Mouse (Mus musculus): ENCODE measurements around the gene Ywhag. TPM values are rescaled to one million over a fixed set of nuclear protein-coding genes. Genes with fewer than 3 reads are reported as not detected.

Gene Ywhag
- polyA plus RNA-seq, 1 experiment from 2014 or later, result 197 TPM

- Histone ChIP-seq H3K4me1 (peaks cover 31% of the 10 kb centered on the region), H3K27ac (peak overlapping the region; percentile 98), H3K27me3 (ENCODE audit: low read depth, poor library complexity, severe bottlenecking) (peaks cover 20% of the 10 kb centered on the region), H3K36me3 (no peaks in the 10 kb centered on the region), H3K9me3 (replicated peaks) (no peaks in the 10 kb centered on the region), H3K4me3 (peak overlapping the region; percentile 78)
- WGBS, result under 1% methylated on average over 63 of the region's 64 CpGs
- DNase-seq (ENCODE audit: low spot score), result peak; percentile 96
Measured at GRCm38 (mm10) chr5:135962492-135963279, 28.3 kb upstream of the Ywhag start.

GRCm38 (mm10) chr5:135962125-135962491 lies 27.7 kb upstream of the Ywhag start:
- WGBS, result 0% methylated on average over 11 of the region's 11 CpGs
- peak overlapping the region; percentile 98 for H3K27ac ChIP-seq
- DNase-seq (ENCODE audit: low spot score), result no peak

GRCm38 (mm10) chr5:135960909-135961635 lies 26.7 kb upstream of the Ywhag start:
- 95% methylated on average over 15 of the region's 15 CpGs for WGBS
- no peaks in the 10 kb centered on the region for H3K9me3 ChIP-seq (replicated peaks)
- H3K4me1 ChIP-seq, result peaks cover 38% of the 10 kb centered on the region
- 0 out of 2 replicates have a peak overlapping the region, but pooled peaks have one; percentile 78 for H3K4me3 ChIP-seq
- no peak for DNase-seq (ENCODE audit: low spot score)
- no peaks in the 10 kb centered on the region for H3K36me3 ChIP-seq
- H3K27ac ChIP-seq, result peak overlapping the region; percentile 98
- H3K27me3 ChIP-seq (ENCODE audit: low read depth, poor library complexity, severe bottlenecking), result peaks cover 20% of the 10 kb centered on the region

More at GRCm38 (mm10) chr5:135962125-135962491, 27.7 kb upstream of the Ywhag start:
- Histone ChIP-seq H3K9me3 (replicated peaks) (no peaks in the 10 kb centered on the region), H3K4me3 (peak overlapping the region; percentile 78), H3K4me1 (peaks cover 33% of the 10 kb centered on the region), H3K27me3 (ENCODE audit: low read depth, poor library complexity, severe bottlenecking) (peaks cover 20% of the 10 kb centered on the region), H3K36me3 (no peaks in the 10 kb centered on the region)

GRCm38 (mm10) chr5:135959911-135960310 lies 25.5 kb upstream of the Ywhag start:
- Histone ChIP-seq H3K9me3 (replicated peaks) (no peaks in the 10 kb centered on the region), H3K4me1 (peaks cover 31% of the 10 kb centered on the region), H3K27me3 (ENCODE audit: low read depth, poor library complexity, severe bottlenecking) (peaks cover 8% of the 10 kb centered on the region), H3K4me3 (no peak overlapping the region), H3K27ac (peak overlapping the region; percentile 98; the same call in 1 of the 2 replicates), H3K36me3 (no peaks in the 10 kb centered on the region)
- DNase-seq (ENCODE audit: low spot score), result no peak
- WGBS, result 93% methylated on average over 7 of the region's 7 CpGs

- DNase-seq (ENCODE audit: low spot score), result no peak
- H3K27ac ChIP-seq, result peak overlapping the region; percentile 94
- H3K36me3 ChIP-seq, result no peaks in the 10 kb centered on the region
- H3K9me3 ChIP-seq (replicated peaks), result no peaks in the 10 kb centered on the region
- no peaks in the 10 kb centered on the region for H3K27me3 ChIP-seq (ENCODE audit: low read depth, poor library complexity, severe bottlenecking)
- WGBS, result 90% methylated on average over 4 of the region's 4 CpGs
- H3K4me3 ChIP-seq, result peak overlapping the region; percentile 47; the same call in 1 of the 2 replicates
- peaks cover 31% of the 10 kb centered on the region for H3K4me1 ChIP-seq
Measured at GRCm38 (mm10) chr5:135958367-135958766, 24.0 kb upstream of the Ywhag start.

GRCm38 (mm10) chr5:135957207-135957974 lies 23.0 kb upstream of the Ywhag start:
- Histone ChIP-seq H3K27me3 (ENCODE audit: low read depth, poor library complexity, severe bottlenecking) (no peaks in the 10 kb centered on the region), H3K4me1 (peaks cover 22% of the 10 kb centered on the region), H3K9me3 (replicated peaks) (no peaks in the 10 kb centered on the region), H3K4me3 (peak overlapping the region; percentile 47), H3K36me3 (no peaks in the 10 kb centered on the region), H3K27ac (peak overlapping the region; percentile 94)
- WGBS, result 8% methylated on average over 28 of the region's 28 CpGs
- peak; percentile 94 for DNase-seq (ENCODE audit: low spot score)

GRCm38 (mm10) chr5:135956300-135957206 lies 22.1 kb upstream of the Ywhag start:
- Histone ChIP-seq H3K9me3 (replicated peaks) (no peaks in the 10 kb centered on the region), H3K36me3 (no peaks in the 10 kb centered on the region), H3K27me3 (ENCODE audit: low read depth, poor library complexity, severe bottlenecking) (no peaks in the 10 kb centered on the region), H3K27ac (peak overlapping the region; percentile 94), H3K4me3 (peak overlapping the region; percentile 47), H3K4me1 (peaks cover 14% of the 10 kb centered on the region)
- WGBS, result 87% methylated on average over 9 of the region's 9 CpGs
- no peak for DNase-seq (ENCODE audit: low spot score)

GRCm38 (mm10) chr5:135952830-135953229 lies 18.4 kb upstream of the Ywhag start:
- Histone ChIP-seq H3K9me3 (replicated peaks) (no peaks in the 10 kb centered on the region), H3K27me3 (ENCODE audit: low read depth, poor library complexity, severe bottlenecking) (no peaks in the 10 kb centered on the region), H3K4me3 (no peak overlapping the region), H3K4me1 (peaks cover 7% of the 10 kb centered on the region), H3K36me3 (no peaks in the 10 kb centered on the region), H3K27ac (no peak overlapping the region)
- no peak for DNase-seq (ENCODE audit: low spot score)
- WGBS, result 98% methylated on average over 2 of the region's 2 CpGs

GRCm38 (mm10) chr5:135951660-135952059 lies 17.2 kb upstream of the Ywhag start:
- peaks cover 2% of the 10 kb centered on the region for H3K4me1 ChIP-seq
- no peak overlapping the region for H3K27ac ChIP-seq
- H3K4me3 ChIP-seq, result no peak overlapping the region
- no peak for DNase-seq (ENCODE audit: low spot score)
- H3K9me3 ChIP-seq (replicated peaks), result no peaks in the 10 kb centered on the region
- H3K27me3 ChIP-seq (ENCODE audit: low read depth, poor library complexity, severe bottlenecking), result no peaks in the 10 kb centered on the region
- no peaks in the 10 kb centered on the region for H3K36me3 ChIP-seq
- 90% methylated on average over 2 of the region's 2 CpGs for WGBS

GRCm38 (mm10) chr5:135950710-135951412 lies 16.4 kb upstream of the Ywhag start:
- Histone ChIP-seq H3K4me1 (peaks cover 9% of the 10 kb centered on the region; the same call in 1 of the 2 replicates), H3K27ac (no peak overlapping the region; the same call in 1 of the 2 replicates), H3K9me3 (replicated peaks) (no peaks in the 10 kb centered on the region), H3K4me3 (no peak overlapping the region), H3K27me3 (ENCODE audit: low read depth, poor library complexity, severe bottlenecking) (no peaks in the 10 kb centered on the region), H3K36me3 (no peaks in the 10 kb centered on the region)
- no peak for DNase-seq (ENCODE audit: low spot score)
- 87% methylated on average over 11 of the region's 11 CpGs for WGBS

- H3K27me3 ChIP-seq (ENCODE audit: low read depth, poor library complexity, severe bottlenecking), result no peaks in the 10 kb centered on the region
- H3K4me3 ChIP-seq, result no peak overlapping the region
- H3K36me3 ChIP-seq, result no peaks in the 10 kb centered on the region
- peaks cover 11% of the 10 kb centered on the region; the same call in 1 of the 2 replicates for H3K4me1 ChIP-seq
- no peak overlapping the region for H3K27ac ChIP-seq
- 81% methylated on average over 5 of the region's 5 CpGs for WGBS
- no peaks in the 10 kb centered on the region for H3K9me3 ChIP-seq (replicated peaks)
- DNase-seq (ENCODE audit: low spot score), result no peak
Measured at GRCm38 (mm10) chr5:135946621-135947020, 12.2 kb upstream of the Ywhag start.

Data from limb, embryonic 10.5 days (tissue).